Mouse (Mus musculus) ZHBTc4 (cell line): ENCODE results near the gene Bud23.

Source experiments
- DNase-seq: peaks from one replicate; pipeline ENCODE4 v3.0.0-alpha.2; 2011; ENCODE audit warnings: low read depth, low spot score

Bud23 gene

DNA sequence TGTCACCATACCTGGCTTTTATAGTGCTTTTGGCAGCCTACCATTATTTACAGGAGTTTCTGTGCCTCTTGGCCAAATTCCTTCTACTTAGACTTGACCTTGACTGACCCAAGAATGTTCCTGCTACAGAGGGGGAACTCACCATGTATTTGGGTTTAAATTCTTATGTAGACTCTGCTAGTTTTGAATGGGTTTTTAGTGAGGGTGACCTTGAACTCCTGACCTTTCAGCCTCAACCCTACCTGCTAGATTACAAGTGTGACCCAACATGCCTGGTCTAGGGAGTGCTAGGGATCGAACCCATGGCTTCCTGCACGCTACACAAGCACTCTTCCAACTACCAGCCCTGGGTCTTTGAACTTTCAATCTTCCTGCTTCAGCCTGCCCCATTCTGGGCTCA, 7.3 kb upstream of the Bud23 start:
- peak; percentile 59 for DNase-seq

DNA sequence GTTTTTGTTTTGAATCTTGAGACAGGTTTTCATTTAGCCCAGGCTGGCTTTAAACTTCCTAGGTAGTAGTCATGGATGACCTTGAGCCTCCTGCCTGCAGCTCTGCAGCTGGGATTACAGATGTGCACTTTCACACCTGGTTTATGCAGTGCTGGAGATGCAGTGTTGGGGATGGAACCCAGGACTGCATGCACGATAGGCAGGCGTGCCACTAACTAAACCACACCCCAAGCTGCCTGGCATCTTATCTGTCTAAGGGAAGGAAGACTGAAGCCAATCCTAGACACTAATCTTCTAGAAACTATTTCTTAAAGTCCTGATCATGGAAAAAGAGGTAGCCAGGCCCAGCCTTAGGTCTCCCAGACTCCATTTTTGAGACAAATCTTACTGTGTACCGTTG, 5.7 kb upstream of the Bud23 start:
- DNase-seq: no peak

DNA sequence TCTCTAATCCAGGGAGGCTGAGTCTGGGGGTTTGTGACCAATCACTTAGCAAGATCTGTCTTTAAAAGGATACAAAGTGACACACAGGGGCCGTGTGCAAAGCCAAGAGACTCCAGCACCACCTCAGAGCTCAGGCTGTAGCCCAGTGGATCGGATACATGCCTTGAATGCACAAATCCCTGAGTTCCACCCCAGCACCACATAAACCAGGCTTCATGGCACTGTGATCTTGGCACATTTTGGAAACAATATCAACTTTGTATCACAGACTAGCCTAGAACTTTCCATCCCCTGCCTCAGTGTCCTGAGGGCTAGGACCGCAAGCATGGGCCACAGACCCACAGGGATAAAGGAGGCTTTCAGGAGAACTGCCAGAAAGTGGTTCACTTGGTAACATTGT, 1.2 kb upstream of the Bud23 start:
- no peak for DNase-seq

DNA sequence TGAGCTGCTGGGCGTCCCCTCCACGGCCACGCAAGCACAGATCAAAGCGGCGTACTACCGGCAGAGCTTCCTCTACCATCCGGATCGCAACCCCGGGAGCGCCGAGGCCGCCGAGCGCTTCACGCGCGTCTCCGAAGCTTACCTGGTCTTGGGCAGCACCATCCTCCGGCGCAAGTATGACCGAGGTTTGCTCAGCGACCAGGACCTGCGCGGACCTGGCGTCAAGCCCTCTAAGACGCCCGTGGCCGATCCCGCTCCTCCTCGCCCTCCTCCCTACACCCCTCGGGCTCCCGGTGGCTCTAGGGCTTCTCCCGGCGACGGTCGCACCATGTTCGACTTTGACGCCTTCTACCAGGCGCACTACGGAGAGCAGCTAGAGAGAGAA, 385 bp downstream of the Bud23 start:
- DNase-seq: no peak

DNA sequence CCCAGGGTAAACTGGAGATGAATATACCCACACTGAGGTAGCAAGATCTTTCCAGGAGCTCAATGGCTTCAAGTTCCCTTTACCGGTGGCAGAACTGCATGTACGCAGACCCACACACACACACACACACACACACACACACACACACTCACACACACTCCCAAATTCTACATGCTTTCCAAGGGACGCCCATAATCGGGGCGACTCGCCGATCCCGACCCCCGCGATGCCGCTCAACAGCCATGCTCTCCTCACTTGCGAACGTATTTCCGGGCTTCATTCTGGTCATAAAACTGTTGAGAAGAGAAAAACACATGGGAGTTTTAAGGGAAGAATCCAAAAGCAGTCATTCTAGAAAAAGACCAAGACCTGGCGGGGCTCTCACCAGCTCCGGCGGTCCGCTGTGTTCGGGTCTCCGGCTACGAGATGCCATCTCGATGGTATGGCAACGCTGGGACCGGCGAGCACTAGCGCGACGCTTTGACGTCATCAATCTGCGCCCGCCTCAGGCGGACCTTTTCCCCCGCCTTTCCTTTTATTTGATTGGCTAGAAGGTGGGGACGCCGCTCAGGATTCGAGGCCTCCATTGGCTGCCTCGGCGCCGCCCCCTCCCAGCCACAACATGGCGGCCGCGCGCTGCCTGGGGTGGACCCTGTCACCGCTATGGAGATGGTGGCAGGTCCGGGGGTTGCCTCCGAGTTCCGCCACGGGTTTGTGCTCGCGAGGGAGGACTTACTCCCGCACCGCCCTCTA, 954 bp downstream of the Bud23 start, which contains the start of gene Dnajc30:
Gene Dnajc30 (plus strand): TSS at position 574 of the 753 bp plus-strand sequence.
- DNase-seq: peak; percentile 99

DNA sequence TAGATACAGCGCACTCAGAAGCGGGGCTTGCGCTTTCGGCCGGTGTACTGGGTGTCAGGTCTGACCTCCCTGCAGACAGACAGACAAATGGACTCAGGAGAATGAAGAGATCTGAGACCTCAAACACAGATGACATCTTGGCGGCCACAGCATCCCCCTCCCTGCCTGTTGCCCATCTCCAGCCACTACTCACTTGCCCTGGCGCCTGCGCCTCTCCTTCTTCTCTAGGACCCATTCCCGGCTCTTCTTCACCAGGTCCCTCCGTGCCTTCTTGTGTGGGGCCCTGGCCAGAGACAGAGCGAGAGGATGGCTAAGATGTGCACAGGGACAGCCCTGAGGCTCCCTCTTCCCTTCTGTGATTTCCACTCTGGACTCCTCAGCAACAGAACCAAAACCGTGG, 11.4 kb downstream of the Bud23 start:
- DNase-seq: no peak

DNA sequence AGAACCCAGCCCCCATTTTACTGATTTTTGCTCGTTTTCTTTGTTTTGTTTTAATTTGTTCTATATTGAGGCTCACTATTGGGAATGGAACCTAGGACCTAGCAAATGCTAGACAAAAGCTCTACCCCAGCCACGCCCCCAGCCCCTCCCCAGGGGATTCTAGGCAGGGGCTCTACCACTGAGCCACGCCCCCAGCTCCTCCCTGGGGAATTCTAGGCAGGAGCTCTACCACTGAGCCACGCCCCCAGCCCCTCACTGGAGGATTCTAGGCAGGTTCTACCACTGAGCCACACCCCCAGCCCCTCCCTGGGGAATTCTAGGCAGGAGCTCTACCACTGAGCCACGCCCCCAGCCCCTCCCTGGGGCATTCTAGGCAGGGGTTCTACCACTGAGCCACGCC, 15.5 kb downstream of the Bud23 start:
- peak; percentile 90 for DNase-seq

DNA sequence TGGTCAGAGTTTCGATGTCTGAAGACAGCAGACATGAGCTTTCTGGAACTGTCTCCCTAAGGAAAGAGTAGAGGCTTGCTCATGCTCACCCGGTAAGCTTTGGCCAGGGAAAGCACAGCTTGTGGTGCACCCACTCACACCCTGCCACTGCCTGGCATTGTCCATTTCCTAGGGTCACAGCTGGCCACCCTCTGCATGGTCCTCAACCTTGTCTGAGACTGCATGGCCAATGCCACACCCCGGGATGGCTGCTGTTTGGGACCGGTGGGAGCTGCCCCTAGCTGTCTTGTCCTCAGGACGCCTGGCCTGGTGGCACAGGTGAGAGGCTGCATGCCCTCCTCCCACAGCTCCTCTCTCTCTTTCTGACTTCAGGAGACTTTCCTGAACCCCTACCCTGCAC, 16.2 kb downstream of the Bud23 start:
- DNase-seq: no peak

DNA sequence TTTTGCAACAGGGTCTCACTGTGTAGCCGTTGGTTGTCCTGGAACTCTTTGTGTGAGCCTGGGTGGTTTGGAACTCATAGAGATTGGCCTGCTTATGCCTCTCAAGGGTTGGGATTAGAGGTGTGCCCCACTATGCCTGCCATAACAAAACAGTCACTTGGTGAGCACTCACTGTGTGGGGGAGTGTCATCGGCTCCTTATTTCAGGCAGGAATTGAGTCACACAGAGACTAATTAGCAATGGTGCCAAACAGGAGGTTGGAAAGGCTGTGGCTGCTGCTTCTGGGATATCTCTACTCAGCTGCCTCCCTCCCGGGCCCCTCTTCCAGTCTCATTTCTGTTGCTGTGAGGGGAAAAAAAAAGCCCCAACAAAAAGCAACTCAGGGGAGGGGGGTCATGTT, 20.2 kb downstream of the Bud23 start:
- no peak for DNase-seq

DNA sequence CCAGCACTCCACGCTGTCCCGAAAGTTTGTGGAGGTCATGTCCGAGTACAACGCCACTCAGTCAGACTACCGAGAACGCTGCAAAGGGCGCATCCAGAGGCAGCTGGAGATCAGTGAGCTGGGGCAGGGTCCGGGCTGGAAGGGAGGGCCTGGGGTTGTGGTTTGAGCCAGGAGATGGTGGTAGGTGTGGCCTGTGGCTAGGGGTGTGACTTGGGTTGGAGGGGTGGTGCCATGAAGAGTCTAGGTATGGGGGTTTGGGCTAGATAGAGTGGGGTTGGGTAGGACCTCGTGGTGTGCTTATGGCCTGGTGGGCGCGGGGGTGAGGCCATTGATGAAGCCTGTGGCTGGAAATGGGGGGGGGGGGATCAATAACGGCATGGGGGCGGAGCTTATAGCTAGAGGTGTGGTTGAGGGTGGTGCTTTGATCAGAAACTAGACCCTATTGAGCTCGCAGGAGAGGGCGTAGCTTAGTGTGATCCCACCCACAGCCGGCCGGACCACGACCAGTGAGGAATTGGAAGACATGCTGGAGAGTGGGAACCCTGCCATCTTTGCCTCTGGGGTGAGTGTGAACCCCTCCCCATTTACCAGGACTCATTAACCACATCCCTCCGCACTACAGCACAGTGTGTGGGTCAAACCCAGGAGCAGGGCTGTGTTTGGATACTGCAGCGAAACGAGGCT, 22.5 kb downstream of the Bud23 start:
- peak; percentile 94 for DNase-seq

DNA sequence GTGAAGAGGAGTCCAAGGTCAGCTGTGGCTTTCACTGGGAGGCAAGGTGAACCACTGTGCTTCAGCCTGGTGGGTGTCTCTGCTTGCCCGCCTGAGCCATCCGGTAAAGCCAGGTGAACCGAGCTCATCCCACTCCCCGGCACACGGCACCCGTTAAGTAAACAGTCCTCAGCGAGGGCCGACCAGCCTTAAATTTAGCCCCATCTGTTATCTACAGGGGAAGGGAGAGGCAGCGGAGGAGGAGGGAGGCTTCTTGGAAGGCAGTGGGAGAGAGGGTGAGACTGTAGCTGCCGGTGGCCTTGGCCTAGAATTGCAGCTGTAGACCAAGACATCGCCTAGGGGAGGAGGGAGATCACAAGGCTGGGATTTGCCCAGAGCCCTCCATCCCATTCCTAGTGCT, 24.0 kb downstream of the Bud23 start:
- no peak for DNase-seq

DNA sequence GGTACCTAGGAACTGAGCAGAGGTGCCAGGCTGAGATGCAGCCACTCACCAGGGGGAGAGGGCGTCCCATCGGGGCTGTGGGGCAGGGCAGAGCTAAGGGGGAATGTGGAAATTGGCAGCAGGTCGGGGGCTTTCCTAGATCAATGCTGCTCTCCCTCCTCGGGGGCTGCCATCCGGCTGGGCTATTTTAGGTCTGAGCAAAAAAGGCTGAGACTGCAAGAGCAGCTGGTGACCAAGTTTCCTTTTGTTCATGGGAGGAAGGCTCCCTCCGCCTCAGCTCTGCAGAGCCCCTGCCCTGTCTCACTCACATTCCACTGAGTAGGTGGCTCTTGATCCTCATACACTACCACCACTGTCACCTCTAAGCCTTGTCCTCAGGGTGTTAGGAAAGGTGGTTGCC, 24.7 kb downstream of the Bud23 start:
- DNase-seq: peak; percentile 32

DNA sequence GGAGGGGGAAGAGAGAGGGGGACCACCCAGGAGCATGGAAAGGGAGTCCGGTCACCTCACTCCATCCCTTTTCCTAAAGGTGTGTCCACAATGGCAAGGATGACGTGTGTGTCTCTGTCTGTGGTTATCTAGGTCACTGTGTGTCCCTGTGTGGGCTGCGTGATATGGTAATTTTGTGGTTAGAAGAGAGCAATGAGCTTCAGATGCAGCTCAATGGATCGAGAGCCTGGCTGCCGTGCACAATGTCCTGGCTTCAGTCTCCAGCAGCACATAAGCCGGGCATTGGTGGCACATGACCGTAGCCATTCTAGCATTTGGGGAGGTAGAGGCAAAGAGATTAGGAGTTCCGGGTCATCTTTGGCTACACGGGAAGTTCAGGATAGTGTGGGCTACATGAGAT, 25.2 kb downstream of the Bud23 start:
- DNase-seq: no peak

DNA sequence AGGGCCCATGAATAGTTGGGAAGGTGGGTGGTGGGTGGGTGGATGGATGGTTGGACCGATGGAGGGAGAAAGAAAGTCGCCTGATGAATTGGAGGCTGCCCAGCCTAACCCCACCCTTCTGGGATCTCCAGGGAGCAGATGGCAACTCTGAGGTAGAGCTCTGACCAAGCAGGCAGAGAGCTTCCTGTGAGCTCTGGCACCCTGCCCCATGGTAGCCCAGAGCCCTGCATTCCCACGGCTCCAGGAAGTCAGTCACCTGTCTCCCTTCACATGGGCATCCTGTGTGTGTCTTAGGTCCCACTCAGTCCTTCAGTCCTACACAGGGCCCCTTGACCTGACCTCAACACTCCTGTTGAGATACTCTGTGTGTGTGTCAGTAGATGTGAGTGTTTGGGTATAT, 26.8 kb downstream of the Bud23 start:
- DNase-seq: no peak

DNA sequence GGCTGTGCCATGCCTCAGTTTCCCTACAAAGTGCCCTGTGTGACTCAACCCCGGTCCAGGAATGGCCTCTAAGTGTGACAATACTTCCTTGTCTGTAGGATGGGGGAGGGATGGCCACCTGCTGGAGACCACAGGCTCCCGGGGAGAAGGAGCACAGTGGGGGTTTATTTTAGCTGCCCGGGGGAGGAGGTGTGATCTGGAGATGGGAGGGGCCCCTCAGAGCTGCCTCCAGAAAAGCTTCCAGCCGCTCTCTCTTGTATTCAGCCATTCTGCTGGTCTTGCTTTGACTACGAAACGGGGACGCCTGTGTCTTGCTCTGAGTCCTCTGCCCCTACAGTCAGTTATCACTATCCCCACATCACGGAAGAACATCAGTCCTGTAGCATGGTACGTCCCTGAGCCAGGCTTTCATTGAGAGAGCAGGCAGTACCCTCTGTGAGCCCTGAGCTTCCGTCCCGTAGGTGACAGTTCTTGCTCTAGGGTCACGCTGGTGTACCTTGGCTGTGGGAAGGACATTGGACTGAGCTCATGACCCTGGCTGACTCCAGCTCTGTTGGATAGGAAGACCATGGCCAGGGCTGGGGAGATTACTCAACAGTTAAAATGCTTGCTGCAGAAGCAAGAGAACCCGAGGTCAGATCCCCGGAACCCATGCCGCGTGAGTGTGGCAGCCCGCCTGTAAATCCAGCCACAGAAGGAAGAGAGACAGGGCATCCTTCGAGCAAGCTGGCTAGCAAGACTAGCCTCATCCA, 29.0 kb downstream of the Bud23 start:
- peak; percentile 34 for DNase-seq

DNA sequence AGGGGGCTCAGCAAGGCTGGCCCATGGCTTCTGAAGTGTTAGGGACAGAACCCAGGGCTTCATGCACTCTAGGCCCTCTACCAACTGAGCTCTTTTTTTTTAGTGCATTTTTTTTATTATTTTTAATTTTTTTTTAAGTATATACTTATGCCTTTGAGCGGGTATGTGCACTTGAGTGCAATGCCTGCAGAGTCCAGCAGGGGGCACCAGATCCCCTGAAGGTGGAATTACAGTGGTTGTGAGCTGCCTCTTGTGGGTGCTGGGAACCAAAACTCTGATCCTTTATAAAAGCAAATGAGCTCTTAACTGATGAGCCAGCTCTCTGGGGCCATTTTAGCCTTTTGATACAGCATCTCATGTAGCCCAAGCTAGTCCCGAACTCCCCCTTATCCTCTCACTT, 30.2 kb downstream of the Bud23 start:
- peak; percentile 36 for DNase-seq

DNA sequence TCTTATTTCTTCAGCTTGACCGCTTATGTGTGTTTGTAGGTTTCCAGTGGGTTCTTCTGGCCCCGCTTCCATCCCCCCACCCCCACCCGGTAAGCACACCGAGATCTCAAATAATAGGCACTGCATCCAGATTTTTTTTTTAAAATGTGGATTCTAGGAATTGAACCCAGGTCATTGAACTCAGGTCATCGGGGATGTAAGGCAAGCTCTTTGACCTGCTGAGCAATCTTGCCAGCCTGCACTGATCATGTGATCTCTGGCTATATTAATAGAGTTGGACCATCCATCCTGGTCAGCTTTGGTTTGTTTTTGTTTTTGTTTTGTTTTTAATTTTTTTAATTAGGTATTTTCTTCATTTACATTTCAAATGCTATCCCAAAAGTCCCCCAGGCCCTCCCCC, 32.2 kb downstream of the Bud23 start:
- no peak for DNase-seq

DNA sequence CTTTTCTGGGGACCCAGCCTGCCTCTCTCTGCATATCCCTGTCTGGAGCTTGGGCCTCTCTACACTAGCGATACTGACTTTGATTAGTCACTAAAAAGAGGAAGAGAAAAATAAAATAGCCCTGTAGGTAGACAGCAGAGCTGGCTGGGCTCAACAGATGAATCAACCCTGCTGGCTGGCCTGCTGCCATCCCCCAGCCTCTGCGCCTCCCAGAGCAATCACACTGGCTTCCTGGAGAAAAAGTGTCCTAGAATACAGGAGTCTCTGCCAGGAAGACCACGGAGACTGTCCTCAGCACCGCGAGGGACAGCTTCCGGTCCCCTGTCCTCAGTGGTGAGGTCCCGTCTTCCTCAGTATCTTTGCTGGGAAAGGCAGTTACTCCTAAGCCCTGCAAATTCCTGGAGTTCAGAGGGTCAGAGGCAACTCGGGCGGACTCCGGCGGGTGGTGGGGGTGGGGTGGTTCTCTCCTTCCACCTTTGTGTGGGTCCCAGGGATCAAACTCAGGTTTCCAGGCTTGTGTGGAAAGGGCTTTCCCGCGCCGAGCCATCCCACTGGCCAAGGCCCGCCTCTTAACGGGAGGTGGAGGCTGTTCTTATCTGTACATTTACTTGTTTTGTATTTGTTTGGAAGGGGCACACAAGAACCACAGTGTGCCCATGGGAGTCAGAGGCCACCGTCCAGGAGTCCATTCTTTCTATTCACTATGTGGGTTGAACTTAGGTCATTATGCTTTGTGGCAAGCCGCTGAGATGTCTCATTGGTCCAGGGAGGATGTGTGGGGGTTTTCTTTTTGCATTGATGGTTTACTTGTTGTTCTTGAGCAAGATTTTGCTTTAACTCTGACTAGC, 35.5 kb downstream of the Bud23 start:
- peak; percentile 36 for DNase-seq

DNA sequence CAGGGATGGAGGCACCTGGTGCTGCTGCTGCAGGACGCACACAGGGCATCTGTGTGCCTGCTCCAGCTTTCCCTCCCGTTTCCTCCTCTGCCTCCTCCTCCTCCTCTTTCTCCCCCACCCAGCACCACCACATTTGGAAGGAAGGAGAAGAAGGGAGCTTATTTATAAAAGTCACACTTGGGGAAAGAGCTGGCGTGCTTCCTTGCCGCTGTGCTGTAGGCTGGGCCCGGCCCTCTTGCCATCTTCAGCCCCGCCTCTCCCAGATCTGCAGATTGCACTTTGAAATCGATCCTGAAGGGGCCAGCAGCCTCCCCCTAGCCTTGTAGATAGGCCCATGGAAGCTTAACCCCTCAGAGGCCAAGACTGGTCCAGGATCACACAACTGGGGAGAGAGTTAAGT, 38.9 kb downstream of the Bud23 start:
- DNase-seq: peak; percentile 49

DNA sequence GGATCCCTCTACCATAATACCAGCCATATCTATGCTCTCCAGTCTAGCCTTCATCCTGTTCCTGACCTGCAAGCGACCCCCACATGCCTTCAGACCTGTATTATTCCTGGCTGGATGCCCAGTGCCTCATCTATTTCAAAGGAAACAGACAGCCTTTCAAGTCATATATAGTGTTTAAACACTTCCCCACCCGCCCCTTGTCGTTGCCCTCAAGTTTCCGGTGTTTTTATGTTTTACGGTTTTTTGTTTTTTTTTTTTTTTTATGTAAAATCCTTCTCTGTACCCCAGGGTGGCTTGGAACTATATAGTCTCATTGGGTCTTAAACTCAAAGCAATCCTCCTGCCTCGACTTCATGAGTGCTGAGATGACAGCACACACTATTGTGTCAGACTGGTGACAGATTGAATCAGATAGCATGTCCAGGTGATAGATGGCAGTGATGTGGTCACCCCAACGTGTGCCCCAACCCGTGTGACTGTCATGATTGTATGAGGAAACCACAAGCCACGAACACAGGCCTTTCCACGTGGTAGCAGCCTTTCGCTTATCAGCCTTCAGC, 40.0 kb downstream of the Bud23 start:
- DNase-seq: no peak
